Mouse (Mus musculus) mature B cell (primary cell): ENCODE results near the gene Irak1.

Experiments used
- in situ Hi-C: fragments of 300-500 bp; cut with MboI; formaldehyde crosslinking; loops from 2 replicates; pipeline ENCODE4 v1.14.3; 2019

Irak1 gene

GRCm38 (mm10) chrX:74023188-74024049 lies at the start of gene Irak1:
Gene Irak1, minus strand, starts transcription at chrX:74023918.
- in situ Hi-C loops: no loop called here

- in situ Hi-C loops: no loop called here
These were observed 47.1 kb upstream of the Irak1 start for GRCm38 (mm10) chrX:74070794-74071193.

GRCm38 (mm10) chrX:74067891-74068290 lies 44.2 kb upstream of the Irak1 start:
- in situ Hi-C loops: no loop called here

GRCm38 (mm10) chrX:74045107-74045506 lies 21.4 kb upstream of the Irak1 start:
- in situ Hi-C loops: no loop called here

- in situ Hi-C loops: no loop called here
These were observed 14.1 kb upstream of the Irak1 start for GRCm38 (mm10) chrX:74037702-74038375.

- in situ Hi-C loops: no loop called here
These were observed 6.3 kb upstream of the Irak1 start for GRCm38 (mm10) chrX:74030000-74030399.

GRCm38 (mm10) chrX:74022795-74023187 lies 927 bp downstream of the Irak1 start:
- in situ Hi-C loops: no loop called here

- in situ Hi-C loops: no loop called here
These were observed 9.1 kb downstream of the Irak1 start for GRCm38 (mm10) chrX:74014597-74014996.

- in situ Hi-C loops: no loop called here
These were observed 15.7 kb downstream of the Irak1 start for GRCm38 (mm10) chrX:74008063-74008462.

GRCm38 (mm10) chrX:74006401-74006800 lies 17.3 kb downstream of the Irak1 start:
- in situ Hi-C loops: no loop called here

- in situ Hi-C loops: no loop called here
These were observed 20.1 kb downstream of the Irak1 start for GRCm38 (mm10) chrX:74003644-74004043.

GRCm38 (mm10) chrX:74001024-74001423 lies 22.7 kb downstream of the Irak1 start:
- in situ Hi-C loops: no loop called here

GRCm38 (mm10) chrX:73998911-73999869 lies 24.5 kb downstream of the Irak1 start:
- in situ Hi-C loops: no loop called here

- in situ Hi-C loops: no loop called here
These were observed 45.9 kb downstream of the Irak1 start for GRCm38 (mm10) chrX:73977783-73978182.

- in situ Hi-C loops: no loop called here
These were observed 47.4 kb downstream of the Irak1 start for GRCm38 (mm10) chrX:73976283-73976682.

- in situ Hi-C loops: no loop called here
These were observed 50.9 kb downstream of the Irak1 start for GRCm38 (mm10) chrX:73972774-73973173.

GRCm38 (mm10) chrX:73970781-73971180 lies 52.9 kb downstream of the Irak1 start:
- in situ Hi-C loops: no loop called here

- in situ Hi-C loops: loop anchor here (10.0 kb wide), 1 partner anchor 175 kb away; no protein-coding TSS in a partner anchor
These were observed 54.0 kb downstream of the Irak1 start for GRCm38 (mm10) chrX:73969729-73970128.

GRCm38 (mm10) chrX:73969167-73969566 lies 54.6 kb downstream of the Irak1 start:
- in situ Hi-C loops: loop anchor here (10.0 kb wide), 1 partner anchor 174 kb away; no protein-coding TSS in a partner anchor

- in situ Hi-C loops: loop anchor here (10.0 kb wide), 1 partner anchor 173 kb away; no protein-coding TSS in a partner anchor
These were observed 56.3 kb downstream of the Irak1 start for GRCm38 (mm10) chrX:73967177-73968075.
